Mouse (Mus musculus) myocyte (in vitro differentiated cells): ENCODE results near the gene Tsga10. TPM values are rescaled to one million over a fixed set of nuclear protein-coding genes. Genes with fewer than 3 reads are reported as not detected.

ENCODE experiments used
- H3K27me3 ChIP-seq: one replicate; pipeline ENCODE4 v1.6.1; 2011; ENCODE audit not compliant: control insufficient read depth, insufficient read depth, insufficient read length
- H3K36me3 ChIP-seq: one replicate; pipeline ENCODE4 v1.6.1; 2011; ENCODE audit not compliant: control insufficient read depth, insufficient read depth
- H3K4me2 ChIP-seq: one replicate; pipeline ENCODE4 v1.6.1; 2011; ENCODE audit warnings: low read depth, control low read depth
- H3K4me3 ChIP-seq: one replicate; pipeline ENCODE4 v1.5.1; 2011; ENCODE audit warnings: mild to moderate bottlenecking, control low read depth, moderate library complexity
- H3K79me2 ChIP-seq: one replicate; pipeline ENCODE4 v1.6.1; 2011; ENCODE audit not compliant: control insufficient read depth, insufficient read depth
- H3ac ChIP-seq: one replicate; pipeline ENCODE4 v1.6.1; 2011; ENCODE audit not compliant: control insufficient read depth, insufficient read length
- CEBPB ChIP-seq: IDR thresholded peaks from 2 replicates; pipeline ENCODE4 v1.6.1; 2011; ENCODE audit warnings: mild to moderate bottlenecking, moderate library complexity; ENCODE audit not compliant: poor library complexity, insufficient read depth, severe bottlenecking
- E2F4 ChIP-seq: IDR thresholded peaks from one replicate; pipeline ENCODE4 v1.6.1; 2011; ENCODE audit warnings: mild to moderate bottlenecking, control low read depth, moderate library complexity; ENCODE audit not compliant: insufficient read depth
- MAX ChIP-seq: IDR thresholded peaks from one replicate; pipeline ENCODE4 v1.6.1; 2011; ENCODE audit warnings: low read depth, mild to moderate bottlenecking, control low read depth
- MYOD1 ChIP-seq, 3 experiments: IDR thresholded peaks; one replicate each; pipeline ENCODE4 v1.6.1; 2011; ENCODE audit warnings: control low read depth in 2 of 3, low read depth in 2 of 3, mild to moderate bottlenecking in 2 of 3, moderate library complexity in 1 of 3; ENCODE audit not compliant: insufficient read length in 2 of 3, control insufficient read depth in 1 of 3
- MYOG ChIP-seq, 3 experiments: IDR thresholded peaks; one replicate each; pipeline ENCODE4 v1.6.1; 2011; ENCODE audit warnings: control low read depth in 2 of 3, low read depth in 2 of 3, mild to moderate bottlenecking in 2 of 3; ENCODE audit not compliant: insufficient read length in 2 of 3, control insufficient read depth in 1 of 3, insufficient read depth in 1 of 3
- POLR2A ChIP-seq: IDR thresholded peaks from one replicate; pipeline ENCODE4 v1.6.1; 2011; ENCODE audit warnings: low read depth, mild to moderate bottlenecking, control low read depth, moderate library complexity; ENCODE audit not compliant: insufficient read length
- POLR2AphosphoS2 ChIP-seq: IDR thresholded peaks from one replicate; pipeline ENCODE4 v1.6.1; 2011; ENCODE audit warnings: low read depth, control low read depth; ENCODE audit not compliant: insufficient read length
- REST ChIP-seq: IDR thresholded peaks from one replicate; pipeline ENCODE4 v1.6.1; 2011; ENCODE audit warnings: mild to moderate bottlenecking, control low read depth, moderate library complexity; ENCODE audit not compliant: insufficient read depth, insufficient read length
- SRF ChIP-seq: IDR thresholded peaks from one replicate; pipeline ENCODE4 v1.6.1; 2011; ENCODE audit warnings: low read depth; ENCODE audit not compliant: control insufficient read depth, insufficient read length
- TCF12 ChIP-seq: IDR thresholded peaks from one replicate; pipeline ENCODE4 v1.6.1; 2011; ENCODE audit warnings: mild to moderate bottlenecking, control low read depth; ENCODE audit not compliant: poor library complexity, insufficient read depth, severe bottlenecking
- TCF3 ChIP-seq: IDR thresholded peaks from one replicate; pipeline ENCODE4 v1.6.1; 2011; ENCODE audit warnings: low read depth, control low read depth; ENCODE audit not compliant: insufficient read length
- USF1 ChIP-seq: IDR thresholded peaks from one replicate; pipeline ENCODE4 v1.6.1; 2011; ENCODE audit warnings: low read depth, mild to moderate bottlenecking, control low read depth, moderate library complexity
- polyA plus RNA-seq: library from polyadenylated mRNA; unstranded; fragments of >200 nt; fragmentation: generic; extraction: Trizol; gene quantifications from one replicate; pipeline ENCODE4 v1.2.1, GENCODE M21; 2012; ENCODE audit warnings: missing spikeins

The Tsga10 gene
- polyA plus RNA-seq, 1 experiment: 1.7 TPM

GRCm38 (mm10) chr1:37709736-37710135 lies 156.5 kb downstream of the Tsga10 start:
- Histone ChIP-seq H3K4me3 (no peak overlapping the region), H3K27me3 (no peaks in the 10 kb centered on the region), H3K36me3 (no peaks in the 10 kb centered on the region), H3K79me2 (no peaks in the 10 kb centered on the region), H3ac (no peak overlapping the region), H3K4me2 (no peak overlapping the region)
- TF ChIP-seq REST: no peak
- no peak for TF ChIP-seq TCF3
- no peak for TF ChIP-seq CEBPB
- no peak for TF ChIP-seq E2F4
- no peak for TF ChIP-seq TCF12
- no peak for TF ChIP-seq MYOD1 (IDR thresholded peaks at IDR 0.05; ENCODE audit: control insufficient read depth in 1 of 3, insufficient read length in 2 of 3, low read depth in 2 of 3)
- no peak for TF ChIP-seq SRF
- TF ChIP-seq MYOG (IDR thresholded peaks at IDR 0.05; ENCODE audit: control insufficient read depth in 1 of 3, insufficient read depth in 1 of 3, insufficient read length in 2 of 3, low read depth in 2 of 3): no peak

GRCm38 (mm10) chr1:37708270-37708955 lies 157.8 kb downstream of the Tsga10 start:
- Histone ChIP-seq H3K4me2 (no peak overlapping the region), H3K27me3 (no peaks in the 10 kb centered on the region), H3K36me3 (no peaks in the 10 kb centered on the region), H3K4me3 (no peak overlapping the region), H3K79me2 (no peaks in the 10 kb centered on the region), H3ac (no peak overlapping the region)
- no peak for TF ChIP-seq E2F4
- TF ChIP-seq TCF3: no peak
- TF ChIP-seq TCF12: no peak
- TF ChIP-seq POLR2A: no peak
- TF ChIP-seq MYOG (IDR thresholded peaks at IDR 0.05; ENCODE audit: control insufficient read depth in 1 of 3, insufficient read depth in 1 of 3, insufficient read length in 2 of 3, low read depth in 2 of 3): no peak
- no peak for TF ChIP-seq MAX
- TF ChIP-seq REST: no peak
- TF ChIP-seq CEBPB: no peak
- no peak for TF ChIP-seq MYOD1 (IDR thresholded peaks at IDR 0.05; ENCODE audit: control insufficient read depth in 1 of 3, insufficient read length in 2 of 3, low read depth in 2 of 3)
- TF ChIP-seq USF1: no peak
- TF ChIP-seq POLR2AphosphoS2: no peak
- TF ChIP-seq SRF: no peak

Other genes with a start within 250 kb of the Tsga10 start
- not detected for gene 2010300C02Rik, start 146.3 kb downstream of the Tsga10 start, polyA plus RNA-seq
- 8.3 TPM for gene Lipt1, start 5.3 kb upstream of the Tsga10 start, polyA plus RNA-seq
- gene Mitd1, start 24.0 kb upstream of the Tsga10 start, polyA plus RNA-seq: 3.9 TPM
- 181 TPM for gene Mrpl30, start 24.0 kb upstream of the Tsga10 start, polyA plus RNA-seq
- gene Lyg2, start 50.1 kb upstream of the Tsga10 start, polyA plus RNA-seq: not detected
- not detected for gene Lyg1, start 91.3 kb upstream of the Tsga10 start, polyA plus RNA-seq
- 35.5 TPM for gene Txndc9, start 131.5 kb upstream of the Tsga10 start, polyA plus RNA-seq
- gene Eif5b, start 131.6 kb upstream of the Tsga10 start, polyA plus RNA-seq: 16.2 TPM